Mouse (Mus musculus) adrenal gland, postnatal 14 days (tissue): ENCODE results near the gene Slc44a3. TPM values are rescaled to one million over a fixed set of nuclear protein-coding genes. Genes with fewer than 3 reads are reported as not detected.

Experiments
- DNase-seq: peaks from one replicate; pipeline ENCODE4 v3.0.0; 2021; ENCODE audit warnings: mixed read lengths
- total RNA-seq: library from RNA; stranded (reverse); gene quantifications from 2 replicates; pipeline ENCODE4 v1.2.3, GENCODE M21; 2021

Gene Slc44a3
- total RNA-seq, 1 experiment from 2014 or later = 14.6 TPM

- DNase-seq = no peak
Measured at GRCm38 (mm10) chr3:121460473-121461193, 71.6 kb downstream of the Slc44a3 start.

- no peak for DNase-seq
Measured at GRCm38 (mm10) chr3:121458545-121459492, 73.4 kb downstream of the Slc44a3 start.

- DNase-seq = no peak
Measured at GRCm38 (mm10) chr3:121451404-121451803, 80.8 kb downstream of the Slc44a3 start.

GRCm38 (mm10) chr3:121449527-121449926 is 82.7 kb downstream of the Slc44a3 start:
- peak; percentile 55 for DNase-seq

GRCm38 (mm10) chr3:121448606-121449005 is 83.6 kb downstream of the Slc44a3 start:
- no peak for DNase-seq

GRCm38 (mm10) chr3:121448029-121448468 is 84.2 kb downstream of the Slc44a3 start:
- no peak for DNase-seq

GRCm38 (mm10) chr3:121446454-121446853 is 85.8 kb downstream of the Slc44a3 start:
- no peak for DNase-seq

GRCm38 (mm10) chr3:121444414-121444813 is 87.8 kb downstream of the Slc44a3 start:
- peak; percentile 69 for DNase-seq

GRCm38 (mm10) chr3:121443861-121444271 is 88.3 kb downstream of the Slc44a3 start:
- DNase-seq = no peak

GRCm38 (mm10) chr3:121442288-121442687 is 89.9 kb downstream of the Slc44a3 start:
- DNase-seq = no peak

GRCm38 (mm10) chr3:121441504-121441903 is 90.7 kb downstream of the Slc44a3 start:
- peak; percentile 34 for DNase-seq

- DNase-seq = no peak
Measured at GRCm38 (mm10) chr3:121439623-121440161, 92.5 kb downstream of the Slc44a3 start.

- peak; percentile 33 for DNase-seq
Measured at GRCm38 (mm10) chr3:121437996-121438395, 94.2 kb downstream of the Slc44a3 start.

- DNase-seq = no peak
Measured at GRCm38 (mm10) chr3:121437070-121437469, 95.1 kb downstream of the Slc44a3 start.

- no peak for DNase-seq
Measured at GRCm38 (mm10) chr3:121435296-121435695, 96.9 kb downstream of the Slc44a3 start.

- no peak for DNase-seq
Measured at GRCm38 (mm10) chr3:121433968-121434533, 98.2 kb downstream of the Slc44a3 start.

- no peak for DNase-seq
Measured at GRCm38 (mm10) chr3:121433359-121433758, 98.8 kb downstream of the Slc44a3 start.

GRCm38 (mm10) chr3:121430289-121430936 is 101.8 kb downstream of the Slc44a3 start:
- DNase-seq = no peak

GRCm38 (mm10) chr3:121429469-121429868 is 102.7 kb downstream of the Slc44a3 start:
- no peak for DNase-seq

GRCm38 (mm10) chr3:121428696-121429259 is 103.4 kb downstream of the Slc44a3 start:
- no peak for DNase-seq

- no peak for DNase-seq
Measured at GRCm38 (mm10) chr3:121428230-121428629, 104.0 kb downstream of the Slc44a3 start.

GRCm38 (mm10) chr3:121427520-121427908 is 104.7 kb downstream of the Slc44a3 start:
- peak; percentile 82 for DNase-seq
